Mouse (Mus musculus) brain, adult 2 months (tissue): Measurements from ENCODE around the gene Cmtm4.
"Not testable (repeated sequence)": the region's sequence is repeated elsewhere in the genome, so short reads cannot be mapped to it uniquely, and the experiment has no call there.

Experiments used
- DNase-seq: peaks from one replicate; pipeline ENCODE4 v3.0.0; 2011; ENCODE audit warnings: low read depth, low spot score

The Cmtm4 gene

DNA sequence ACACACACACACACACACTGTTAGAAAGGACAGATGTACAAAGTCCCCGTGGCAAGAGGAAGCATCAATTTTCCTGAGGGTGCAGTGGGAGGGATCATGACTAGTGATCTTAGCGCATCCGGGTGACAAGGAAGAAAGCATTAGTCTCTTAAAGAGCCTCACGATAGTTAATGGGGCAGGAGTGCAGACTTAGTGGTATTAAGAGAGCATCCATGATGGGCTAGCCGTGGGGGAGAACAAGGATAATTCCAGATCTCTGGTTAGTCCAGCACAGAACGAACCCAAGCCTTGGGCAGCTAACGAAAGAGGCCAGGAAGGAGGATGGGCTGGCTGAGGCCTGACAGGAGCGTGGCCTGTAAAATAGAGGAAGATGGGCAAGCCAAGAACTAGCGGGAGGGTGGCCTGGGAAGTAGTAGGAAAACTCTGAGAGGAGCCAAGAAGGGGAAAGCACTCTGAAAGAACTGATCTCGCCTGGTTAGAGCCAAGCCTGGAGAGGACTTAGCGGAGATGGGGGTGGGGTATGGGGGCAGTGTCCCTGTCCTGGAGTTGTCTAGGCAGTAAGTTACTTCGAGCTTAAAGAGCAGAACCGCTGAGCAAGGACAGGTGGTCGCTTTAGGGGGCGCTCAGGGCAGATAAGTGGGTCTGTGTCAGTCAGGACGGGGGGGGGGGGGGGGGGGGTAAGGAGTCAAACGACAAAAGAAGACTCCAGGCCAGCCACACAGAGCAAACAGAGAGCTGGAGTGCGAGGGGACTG is 56.2 kb downstream of the Cmtm4 start, which contains the start of gene Cmtm3:
Cmtm3 (plus strand) TSS at position 182 of the 754 bp plus-strand sequence.
- no peak for DNase-seq

DNA sequence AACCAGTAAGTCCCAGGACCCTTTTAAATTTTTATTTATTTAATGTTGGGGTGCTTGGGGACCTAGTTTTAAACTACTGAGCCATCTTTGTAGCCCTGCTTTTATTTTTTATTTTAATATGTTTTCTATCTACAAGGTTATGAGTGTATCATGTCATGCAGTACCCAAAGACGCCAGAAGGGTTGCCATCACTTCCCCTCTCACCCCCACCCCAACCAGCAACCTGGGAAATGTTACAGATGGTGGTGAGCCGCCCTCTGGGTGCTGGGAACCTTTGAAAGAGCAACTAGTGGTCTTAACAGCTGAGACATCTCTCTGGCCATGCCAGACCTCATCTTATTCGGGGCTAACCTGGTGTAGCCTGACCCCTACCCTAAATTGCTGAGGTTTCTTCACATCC is 57.7 kb downstream of the Cmtm4 start:
- DNase-seq = no peak

DNA sequence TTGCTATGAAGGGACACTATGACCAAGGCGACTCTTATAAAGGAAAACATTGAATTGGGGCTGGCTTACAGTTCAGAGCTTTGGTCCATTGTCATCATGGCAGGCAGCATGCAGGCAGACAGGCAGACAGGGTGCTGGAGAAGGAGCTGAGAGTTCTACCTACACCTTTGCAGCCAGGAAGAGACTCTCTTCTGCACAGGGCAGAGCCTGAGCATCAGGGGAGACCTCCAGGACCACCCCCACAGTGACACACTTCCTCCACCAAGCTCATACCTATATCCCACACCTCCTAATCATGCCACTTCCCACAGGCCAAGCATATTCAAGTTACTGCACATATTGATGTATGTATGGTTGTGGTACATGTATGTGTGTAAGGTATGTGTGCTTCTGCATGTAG is 58.8 kb downstream of the Cmtm4 start:
- DNase-seq = no peak

- DNase-seq = no peak
Observed at GRCm38 (mm10) chr8:104334196-104334595, 61.4 kb downstream of the Cmtm4 start.

DNA sequence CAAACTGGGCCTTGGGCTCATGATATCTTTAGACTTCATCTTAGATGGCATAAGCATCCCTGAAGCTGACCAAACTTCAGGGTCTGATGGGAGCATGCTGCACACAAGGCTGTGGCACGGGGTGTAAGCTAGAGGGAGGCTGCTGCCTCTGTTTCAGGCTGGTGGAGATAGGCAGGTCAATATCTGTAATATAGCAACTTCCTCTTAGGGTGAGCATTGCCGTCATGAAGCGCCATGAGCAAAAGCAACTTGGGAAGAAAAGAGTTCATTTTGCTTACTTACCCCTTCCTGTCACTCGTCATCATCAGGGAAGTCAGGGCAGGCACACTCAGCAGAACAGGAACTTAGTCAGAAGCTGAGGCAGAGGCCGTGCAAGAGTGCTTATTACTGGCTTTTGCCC is 61.8 kb downstream of the Cmtm4 start:
- DNase-seq = no peak

DNA sequence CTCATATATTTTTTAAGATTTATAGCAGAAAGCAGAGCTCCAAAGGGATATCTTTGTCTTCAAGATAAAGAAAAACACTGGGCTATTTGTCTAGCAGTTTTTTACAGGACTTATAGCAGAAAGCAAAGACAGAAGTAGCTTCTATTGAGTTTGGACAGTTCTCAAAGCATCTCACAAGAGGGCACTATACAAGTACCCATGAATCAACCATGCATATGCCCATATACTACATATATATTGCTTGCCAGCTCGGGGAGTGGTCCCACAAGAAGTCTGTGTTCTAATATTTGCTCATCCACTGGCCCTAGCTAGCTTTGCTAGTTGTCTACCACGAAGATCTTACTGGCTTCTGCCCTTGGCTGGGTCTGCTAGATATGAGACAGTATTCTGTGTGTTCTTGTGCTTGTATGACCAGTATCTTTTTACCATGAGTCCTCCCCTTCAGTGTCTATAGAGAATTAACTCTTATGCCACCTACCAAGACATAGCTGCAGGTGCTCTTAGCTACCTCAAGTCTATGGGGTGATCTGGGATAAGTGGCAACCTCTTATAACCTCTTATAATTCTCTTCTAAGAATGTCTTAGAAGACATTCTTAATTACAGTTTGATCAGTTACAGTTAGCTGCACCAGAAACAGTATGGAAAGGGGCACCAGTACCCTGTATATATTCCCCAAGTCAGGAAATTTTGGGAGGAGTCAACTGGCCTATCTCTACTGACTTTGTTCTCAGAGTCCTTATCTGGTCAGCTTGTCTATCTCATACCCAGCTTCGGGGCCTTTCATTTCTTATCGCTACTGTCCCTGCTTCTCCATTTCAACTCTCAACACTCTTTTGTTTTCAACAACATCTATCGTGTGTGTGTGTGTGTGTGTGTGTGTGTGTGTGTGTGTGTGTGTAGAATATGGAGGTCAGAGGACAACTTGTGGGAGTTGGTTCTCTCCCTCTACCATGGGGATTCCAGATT is 62.7 kb downstream of the Cmtm4 start:
- no peak for DNase-seq

GRCm38 (mm10) chr8:104321930-104322329 is 73.7 kb downstream of the Cmtm4 start, which contains the start of gene Cmtm2b:
Gene Cmtm2b (plus strand): TSS chr8:104322230.
- DNase-seq = not testable (repeated sequence)

DNA sequence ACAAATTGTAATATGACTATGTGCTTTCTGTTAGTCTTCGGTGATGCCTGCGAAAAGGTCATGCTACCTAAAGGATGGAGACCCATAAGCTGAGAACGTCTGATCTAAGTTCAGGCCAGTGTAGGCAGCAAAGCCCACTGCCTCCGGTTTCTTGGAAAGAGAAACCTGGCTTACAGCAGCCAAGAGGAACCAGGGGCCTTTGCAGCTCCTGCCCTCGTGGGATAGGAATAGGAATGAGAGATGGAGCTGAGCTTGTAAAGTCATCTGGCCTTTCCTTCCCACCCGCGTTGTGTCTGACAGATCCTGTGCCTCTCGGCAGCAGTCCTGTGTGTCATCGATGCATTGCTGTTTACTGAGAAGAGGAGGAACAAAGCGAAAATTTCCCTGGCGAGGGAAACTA is 74.3 kb downstream of the Cmtm4 start, which contains the start of gene Gm11020:
Gm11020 (plus strand) TSS at position 301 of the 400 bp plus-strand sequence.
- not testable (repeated sequence) for DNase-seq

- peak; percentile 25 for DNase-seq
Observed at GRCm38 (mm10) chr8:104313311-104313710, 82.3 kb downstream of the Cmtm4 start.

DNA sequence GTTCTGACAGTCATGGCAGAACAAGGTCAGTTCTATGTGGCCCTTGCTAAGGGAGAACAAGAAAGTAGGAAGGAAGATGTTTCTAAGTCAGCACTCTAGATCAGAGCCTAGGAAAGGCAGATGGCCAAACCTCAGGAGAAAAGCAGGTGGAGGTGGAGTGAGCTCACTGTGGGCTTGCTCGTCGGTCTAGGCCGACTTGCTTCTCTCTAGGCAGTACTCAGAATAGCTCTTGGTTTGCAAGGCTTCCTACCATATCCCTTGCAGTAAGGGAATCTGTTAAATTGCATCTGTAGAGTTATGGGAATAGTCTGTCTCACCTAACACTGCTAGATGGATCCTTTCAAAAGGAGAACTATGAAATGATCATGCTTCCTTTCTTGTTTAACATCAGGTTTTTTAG is 83.6 kb downstream of the Cmtm4 start:
- not testable (repeated sequence) for DNase-seq

GRCm38 (mm10) chr8:104309441-104310155 is 86.0 kb downstream of the Cmtm4 start, which contains the start of the genes Gm45711 and Cmtm1:
Gene Gm45711 (minus strand): TSS chr8:104310081.
Gene Cmtm1 (minus strand): TSS chr8:104310145.
- peak; percentile 20 for DNase-seq

DNA sequence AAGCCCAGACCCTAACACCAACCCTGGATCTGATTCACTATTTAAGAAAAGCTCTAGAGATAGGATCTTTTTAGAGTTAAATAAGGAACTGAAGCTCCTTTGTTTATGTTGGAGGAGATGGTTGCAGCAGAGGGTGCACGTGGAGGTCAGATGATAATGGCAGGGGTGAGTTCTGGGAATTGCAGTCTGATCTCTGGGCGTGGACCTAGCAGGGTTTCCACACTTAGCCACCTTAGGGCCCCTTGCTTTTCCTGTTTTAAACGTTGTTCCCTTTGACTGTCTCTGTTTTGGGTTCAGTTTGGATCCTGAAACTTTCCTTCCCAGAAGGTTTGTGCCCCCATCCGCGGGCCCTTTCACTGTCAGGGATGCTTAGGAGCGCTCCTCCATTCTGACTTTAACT is 87.3 kb downstream of the Cmtm4 start:
- DNase-seq = not testable (repeated sequence)

DNA sequence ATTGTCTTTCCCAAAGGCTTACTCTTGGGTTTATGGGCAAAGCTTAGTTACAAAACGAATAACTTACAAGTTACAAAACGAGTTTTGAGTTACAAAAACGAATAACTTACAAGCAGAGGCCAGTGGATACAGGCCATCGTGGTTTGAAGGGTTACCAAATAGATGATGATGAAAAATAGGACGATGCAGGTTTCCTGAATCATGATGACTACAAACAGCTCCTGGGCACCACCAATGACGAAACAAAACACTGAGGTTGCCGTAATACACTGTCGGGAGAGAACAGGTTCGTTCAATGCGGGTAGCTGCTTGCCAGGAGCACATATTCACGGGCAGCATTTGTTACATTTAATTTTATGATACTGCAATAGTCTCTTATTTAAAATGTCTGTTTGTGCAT is 90.6 kb downstream of the Cmtm4 start:
- DNase-seq = no peak

DNA sequence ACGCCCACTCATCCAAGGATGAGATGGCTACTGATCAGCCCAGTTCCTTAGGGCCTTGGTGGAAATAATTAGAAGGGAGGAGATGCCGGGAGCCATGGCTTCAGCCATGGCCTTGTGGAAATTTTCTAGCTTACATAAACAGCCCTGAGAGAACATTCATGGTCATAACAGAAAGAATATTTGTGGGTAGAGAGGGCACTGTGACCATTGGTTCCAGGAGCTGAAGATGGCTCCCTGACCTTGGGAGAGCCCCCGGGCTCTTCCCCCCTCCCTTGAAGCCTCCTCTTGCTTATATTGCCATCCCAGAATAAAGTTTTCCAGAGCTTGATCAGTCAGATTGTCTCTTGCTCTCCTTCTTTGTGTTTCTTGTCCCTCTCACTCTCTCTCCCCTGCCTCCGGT is 93.1 kb downstream of the Cmtm4 start:
- not testable (repeated sequence) for DNase-seq

DNA sequence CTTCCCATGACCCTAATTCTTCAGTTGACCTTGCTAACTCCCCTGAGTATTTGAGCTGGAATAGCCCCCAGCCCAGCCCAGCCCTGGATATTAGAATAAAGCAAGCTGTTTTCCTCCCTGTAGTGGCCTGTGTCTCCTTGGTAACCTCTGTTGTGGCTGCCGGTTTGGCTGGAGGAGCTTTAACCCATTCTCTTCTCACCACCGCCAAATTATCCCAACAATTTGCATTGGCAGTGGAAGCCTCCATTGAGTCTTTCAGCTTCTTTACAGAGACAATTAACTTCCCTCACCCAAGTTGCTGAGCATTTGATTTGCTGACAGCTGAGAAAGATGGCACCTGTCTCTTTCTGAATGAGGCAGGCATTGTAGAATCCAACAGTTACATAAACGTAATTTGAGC is 94.0 kb downstream of the Cmtm4 start:
- DNase-seq = not testable (repeated sequence)
